Mouse (Mus musculus) limb, embryonic 15.5 days (tissue): Measurements from ENCODE around the gene Lpcat1. TPM values are rescaled to one million over a fixed set of nuclear protein-coding genes. Genes with fewer than 3 reads are reported as not detected.

Source experiments
- ATAC-seq: fragments of 200-750 bp; cut with Nextera tagmentation; 2 replicates; pipeline ENCODE4 v1.8.0; 2017; ENCODE audit warnings: low read depth, moderate TSS enrichment; ENCODE audit not compliant: insufficient number of reproducible peaks, low FRiP score, low TSS enrichment
- H3K27ac ChIP-seq: fragments of 300-500 bp; sonication (generic); 2 replicates; pipeline ENCODE4 v1.5.1; 2015; ENCODE audit warnings: moderate library complexity, mild to moderate bottlenecking, inconsistent platforms
- H3K27me3 ChIP-seq: fragments of 300-500 bp; sonication (generic); 2 replicates; pipeline ENCODE4 v1.6.1; 2015; ENCODE audit warnings: inconsistent platforms
- H3K36me3 ChIP-seq: fragments of 300-500 bp; sonication (generic); 2 replicates; pipeline ENCODE4 v1.6.1; 2015; ENCODE audit warnings: inconsistent platforms
- H3K4me1 ChIP-seq: fragments of 300-500 bp; sonication (generic); 2 replicates; pipeline ENCODE4 v1.6.1; 2015; ENCODE audit warnings: inconsistent platforms
- H3K4me2 ChIP-seq: fragments of 300-500 bp; sonication (generic); 2 replicates; pipeline ENCODE4 v1.6.1; 2015; ENCODE audit warnings: mild to moderate bottlenecking, inconsistent platforms
- H3K4me3 ChIP-seq: fragments of 300-500 bp; sonication (generic); 2 replicates; pipeline ENCODE4 v1.5.1; 2015; ENCODE audit warnings: mild to moderate bottlenecking, inconsistent platforms
- H3K9ac ChIP-seq: fragments of 300-500 bp; sonication (generic); 2 replicates; pipeline ENCODE4 v1.6.1; 2015; ENCODE audit warnings: inconsistent platforms
- H3K9me3 ChIP-seq: fragments of 300-500 bp; sonication (generic); 2 replicates; pipeline ENCODE4 v1.6.1; 2016; ENCODE audit warnings: inconsistent platforms
- WGBS: fragments of 180-500 bp; shearing (Covaris S2); methylation state at CpG from one replicate; pipeline ENCODE4 v1.1.7; 2015; 5-methylcytosine and 5-hydroxymethylcytosine counted together
- polyA plus RNA-seq: library from polyadenylated mRNA; unstranded; fragments of >200 nt; fragmentation: Nextera tagmentation; extraction: Ambion mirVana; gene quantifications from 2 replicates; pipeline ENCODE4 v1.2.1, GENCODE M21; 2015

Gene Lpcat1
- polyA plus RNA-seq, 1 experiment from 2014 or later: 33.2 TPM

DNA sequence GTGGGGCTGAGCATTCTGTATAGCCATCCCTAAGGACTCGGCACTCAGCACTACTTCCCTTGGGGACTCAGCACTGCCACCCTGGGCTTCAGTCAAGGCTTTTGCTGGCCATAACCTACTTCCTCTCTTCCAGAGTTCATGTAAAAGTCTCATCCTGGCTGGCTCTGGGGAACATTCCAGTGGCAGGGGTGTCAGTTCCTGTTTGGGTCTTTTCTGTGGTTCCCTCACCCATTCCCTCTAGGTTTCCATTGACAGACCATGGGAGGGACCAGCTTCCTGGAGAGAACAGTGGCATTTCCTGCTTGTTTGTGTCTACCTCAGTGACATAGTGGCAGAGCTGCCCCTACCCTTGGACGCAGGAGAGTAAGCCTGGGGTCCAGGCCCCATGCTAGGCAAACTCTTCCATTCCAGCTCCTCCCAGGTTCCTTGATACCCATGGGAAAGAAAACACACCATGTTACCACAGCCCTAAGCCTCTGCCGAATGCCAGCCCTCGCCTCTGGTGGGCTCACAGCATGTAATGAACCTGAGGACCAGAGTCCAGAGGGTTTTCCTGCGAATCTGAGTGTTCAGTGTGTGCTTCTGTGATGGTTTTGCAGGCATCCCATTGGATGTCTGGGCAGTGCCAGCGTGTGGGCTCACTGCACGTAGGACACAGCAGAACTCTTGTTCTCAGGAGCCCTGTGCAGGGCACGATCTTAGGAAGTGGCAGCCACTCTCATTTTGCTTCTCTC is 42.0 kb downstream of the Lpcat1 start:
- WGBS: 80% methylated on average over 8 of the region's 8 CpGs
- no peak overlapping the region for H3K4me3 ChIP-seq
- no peak overlapping the region for H3K9ac ChIP-seq
- H3K4me2 ChIP-seq: no peak overlapping the region
- H3K9me3 ChIP-seq: no peaks in the 10 kb centered on the region
- H3K36me3 ChIP-seq: peaks cover 62% of the 10 kb centered on the region
- no peak overlapping the region for H3K27ac ChIP-seq
- H3K27me3 ChIP-seq: no peaks in the 10 kb centered on the region
- no peak for ATAC-seq
- H3K4me1 ChIP-seq: no peaks in the 10 kb centered on the region

DNA sequence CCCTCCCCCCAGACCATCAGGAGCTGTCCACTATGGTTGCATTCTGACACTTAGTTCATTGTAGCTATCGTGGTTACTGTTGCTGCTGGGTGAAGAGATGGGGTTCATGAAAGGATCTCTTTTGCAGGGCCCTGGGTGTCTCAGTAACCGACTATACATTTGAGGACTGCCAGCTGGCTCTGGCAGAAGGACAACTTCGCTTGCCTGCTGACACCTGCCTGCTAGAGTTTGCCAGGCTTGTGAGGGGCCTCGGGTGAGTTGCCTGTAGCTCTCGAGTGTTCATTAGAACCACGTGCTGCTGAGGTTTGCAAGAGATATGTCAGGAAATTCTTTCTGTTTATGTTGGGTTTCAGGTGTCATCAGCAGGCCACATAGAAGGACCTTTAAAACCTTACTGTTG is 42.9 kb downstream of the Lpcat1 start:
- Histone ChIP-seq H3K36me3 (peaks cover 67% of the 10 kb centered on the region), H3K27ac (no peak overlapping the region)

DNA sequence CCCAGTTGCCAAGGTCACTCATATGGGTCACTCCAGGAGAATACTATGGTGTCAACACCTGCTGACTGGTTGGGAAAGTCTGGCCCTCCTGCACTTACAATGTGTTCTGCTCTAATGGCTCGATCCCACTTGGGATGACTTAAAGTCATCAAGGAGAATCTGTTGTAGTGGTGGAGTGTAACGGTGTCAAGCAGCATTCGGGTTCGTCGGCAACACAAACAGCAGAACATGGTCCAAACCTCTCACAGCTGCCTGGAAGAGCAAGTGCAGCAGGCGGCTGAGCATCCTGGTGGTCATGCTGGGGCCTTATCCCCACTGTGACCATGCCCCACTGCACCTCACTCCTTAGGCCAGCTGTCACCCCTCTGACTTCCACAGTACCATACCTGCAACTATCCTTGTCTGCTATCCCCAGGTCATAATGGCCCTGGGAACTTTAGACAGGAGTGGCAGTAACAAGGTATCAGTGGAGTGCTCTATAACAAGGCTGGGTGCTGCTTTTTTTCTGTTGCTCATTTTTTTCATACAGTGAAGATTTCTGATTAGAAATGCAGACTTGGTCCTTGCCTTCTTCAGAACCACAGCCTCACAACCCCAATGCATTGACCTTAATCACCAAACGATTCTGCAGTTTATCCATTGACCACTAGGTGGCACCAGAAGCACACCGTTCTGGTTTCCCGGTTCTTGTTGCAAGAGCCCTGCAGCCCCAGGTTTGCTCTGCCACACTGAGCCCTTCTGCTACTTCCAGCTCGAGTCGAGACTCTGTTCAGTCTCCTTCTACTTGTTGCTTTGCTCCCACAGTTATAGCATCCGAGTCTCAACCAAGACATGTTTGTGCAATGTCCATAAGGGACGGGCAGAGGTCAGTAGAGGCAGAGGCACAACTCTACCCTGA is 46.0 kb downstream of the Lpcat1 start:
- Histone ChIP-seq H3K9ac (no peak overlapping the region), H3K27ac (no peak overlapping the region), H3K9me3 (no peaks in the 10 kb centered on the region), H3K36me3 (peaks cover 79% of the 10 kb centered on the region), H3K27me3 (no peaks in the 10 kb centered on the region), H3K4me1 (no peaks in the 10 kb centered on the region), H3K4me2 (no peak overlapping the region), H3K4me3 (no peak overlapping the region)
- 60% methylated on average over 13 of the region's 13 CpGs for WGBS
- peak; percentile 46 for ATAC-seq

More for the DNA sequence above, 42.9 kb downstream of the Lpcat1 start:
- Histone ChIP-seq H3K9me3 (no peaks in the 10 kb centered on the region), H3K27me3 (no peaks in the 10 kb centered on the region), H3K9ac (no peak overlapping the region), H3K4me3 (no peak overlapping the region), H3K4me2 (no peak overlapping the region), H3K4me1 (no peaks in the 10 kb centered on the region)
- 69% methylated on average over 6 of the region's 6 CpGs for WGBS
- no peak for ATAC-seq

- ATAC-seq: no peak
- no peaks in the 10 kb centered on the region for H3K9me3 ChIP-seq
- no peaks in the 10 kb centered on the region for H3K4me1 ChIP-seq
- H3K27ac ChIP-seq: no peak overlapping the region
- H3K36me3 ChIP-seq: peaks cover 46% of the 10 kb centered on the region
- H3K9ac ChIP-seq: no peak overlapping the region
- H3K4me3 ChIP-seq: no peak overlapping the region
- no peak overlapping the region for H3K4me2 ChIP-seq
- WGBS: 62% methylated on average over 4 of the region's 4 CpGs
- H3K27me3 ChIP-seq: no peaks in the 10 kb centered on the region
Observed at GRCm38 (mm10) chr13:73516886-73517285, 49.9 kb downstream of the Lpcat1 start.

- Histone ChIP-seq H3K9ac (no peak overlapping the region), H3K9me3 (no peaks in the 10 kb centered on the region), H3K4me3 (no peak overlapping the region), H3K4me1 (peaks cover 17% of the 10 kb centered on the region), H3K27me3 (peaks cover 49% of the 10 kb centered on the region), H3K4me2 (no peak overlapping the region), H3K27ac (no peak overlapping the region), H3K36me3 (no peaks in the 10 kb centered on the region)
- ATAC-seq: no peak
- 81% methylated on average over 3 of the region's 3 CpGs for WGBS
Observed at GRCm38 (mm10) chr13:73533716-73534115, 66.7 kb downstream of the Lpcat1 start.

DNA sequence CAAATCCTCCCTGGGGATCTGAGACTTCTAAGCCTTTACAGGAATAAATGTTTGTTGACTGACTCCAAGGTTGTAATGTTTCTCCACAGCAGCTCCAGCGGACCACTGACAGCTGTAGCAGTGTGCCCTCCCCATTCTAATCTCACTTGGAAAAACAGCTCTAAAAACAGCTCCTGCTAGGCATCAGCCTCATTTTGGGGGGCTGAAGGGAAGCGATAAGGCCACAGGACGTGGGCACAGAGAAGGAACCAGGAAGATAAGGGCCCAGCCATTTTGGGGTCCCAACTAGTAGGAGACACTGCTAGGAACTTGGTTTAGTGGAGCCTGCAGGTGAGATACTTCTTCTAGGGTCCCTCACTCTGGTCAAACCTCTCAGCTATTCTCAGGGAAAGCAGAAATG is 68.3 kb downstream of the Lpcat1 start:
- 53% methylated on average over 3 of the region's 3 CpGs for WGBS
- Histone ChIP-seq H3K36me3 (no peaks in the 10 kb centered on the region), H3K9me3 (no peaks in the 10 kb centered on the region), H3K9ac (no peak overlapping the region), H3K4me3 (no peak overlapping the region), H3K4me2 (no peak overlapping the region), H3K27ac (no peak overlapping the region), H3K4me1 (peaks cover 17% of the 10 kb centered on the region), H3K27me3 (peaks cover 49% of the 10 kb centered on the region)
- ATAC-seq: no peak

- H3K9ac ChIP-seq: no peak within 1 kb of the TSS
- peaks cover 17% of the 10 kb centered on the region for H3K4me1 ChIP-seq
- no peak for ATAC-seq
Observed at GRCm38 (mm10) chr13:73536403-73536821, 69.4 kb downstream of the Lpcat1 start, which contains the start of gene Slc6a3. TSS of gene Slc6a3 (plus strand) at chr13:73536747.

GRCm38 (mm10) chr13:73536824-73537223 is 69.8 kb downstream of the Lpcat1 start:
- H3K36me3 ChIP-seq: no peaks in the 10 kb centered on the region
- no peak overlapping the region for H3K27ac ChIP-seq
- WGBS: 20% methylated on average over 13 of the region's 13 CpGs
- peak overlapping the region; percentile 43 for H3K4me3 ChIP-seq
- peak overlapping the region; percentile 92 for H3K4me2 ChIP-seq
- H3K4me1 ChIP-seq: peaks cover 17% of the 10 kb centered on the region
- H3K9ac ChIP-seq: no peak overlapping the region
- peaks cover 49% of the 10 kb centered on the region for H3K27me3 ChIP-seq
- H3K9me3 ChIP-seq: no peaks in the 10 kb centered on the region
- ATAC-seq: no peak

More at GRCm38 (mm10) chr13:73536403-73536821, 69.4 kb downstream of the Lpcat1 start, which contains the start of gene Slc6a3:
- peaks cover 49% of the 10 kb centered on the region for H3K27me3 ChIP-seq
- no peaks in the 10 kb centered on the region for H3K36me3 ChIP-seq
- 1% methylated on average over 26 of the region's 26 CpGs for WGBS
- H3K4me2 ChIP-seq: peak within 1 kb of the TSS; percentile 92
- no peak within 1 kb of the TSS for H3K27ac ChIP-seq
- peak within 1 kb of the TSS; percentile 43 for H3K4me3 ChIP-seq
- H3K9me3 ChIP-seq: no peaks in the 10 kb centered on the region

DNA sequence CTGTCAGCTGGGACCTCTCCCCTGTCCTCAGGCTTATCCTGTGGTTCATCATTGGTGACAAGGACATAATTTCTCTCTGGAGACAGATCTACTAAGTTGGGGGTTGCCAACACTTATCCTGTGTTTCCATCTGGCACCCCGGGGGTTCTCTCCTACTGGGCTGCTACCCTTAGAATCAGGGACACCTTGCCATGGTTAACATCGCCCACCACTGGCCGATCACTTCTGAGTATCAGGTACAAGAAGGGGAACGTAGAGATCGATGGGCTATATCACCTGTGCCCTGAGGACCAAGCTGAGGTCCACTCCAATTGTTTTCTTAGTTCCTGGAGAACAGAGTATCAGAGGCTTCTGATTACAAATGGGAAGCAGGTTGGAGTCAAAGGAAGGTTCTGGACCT is 97.2 kb downstream of the Lpcat1 start:
- Histone ChIP-seq H3K4me1 (no peaks in the 10 kb centered on the region), H3K9ac (no peak overlapping the region), H3K9me3 (no peaks in the 10 kb centered on the region), H3K27me3 (no peaks in the 10 kb centered on the region), H3K36me3 (no peaks in the 10 kb centered on the region), H3K4me3 (no peak overlapping the region), H3K27ac (no peak overlapping the region), H3K4me2 (no peak overlapping the region)
- whole genome bisulfite sequencing: 89% methylated on average over 5 of the region's 5 CpGs
- no peak for ATAC-seq

Other genes starting within 250 kb of the Lpcat1 start
- gene Irx4, start 206.7 kb upstream of the Lpcat1 start, polyA plus RNA-seq: 8.7 and 9.5 TPM in 2 replicates
- 108 and 114 TPM in 2 replicates for gene Mrpl36, start 138.7 kb upstream of the Lpcat1 start, polyA plus RNA-seq
- gene Ndufs6, start 138.7 kb upstream of the Lpcat1 start, polyA plus RNA-seq: 333 and 358 TPM in 2 replicates
- gene Slc6a3, start 69.5 kb downstream of the Lpcat1 start, polyA plus RNA-seq: 0.08 and 0.10 TPM in 2 replicates
- gene Clptm1l, start 136.8 kb downstream of the Lpcat1 start, polyA plus RNA-seq: 128 and 137 TPM in 2 replicates
- gene Tert, start 159.7 kb downstream of the Lpcat1 start, polyA plus RNA-seq: 4.0 and 4.8 TPM in 2 replicates
- 0.08 and 0.09 TPM in 2 replicates for gene Slc6a18, start 210.8 kb downstream of the Lpcat1 start, polyA plus RNA-seq
- gene Slc6a19, start 237.7 kb downstream of the Lpcat1 start, polyA plus RNA-seq: 1.5 and 1.6 TPM in 2 replicates